Mouse (Mus musculus) heart, postnatal 0 days (tissue): Measurements from ENCODE around the gene Slc35f2. TPM values are rescaled to one million over a fixed set of nuclear protein-coding genes. Genes with fewer than 3 reads are reported as not detected.

Experiments
- ATAC-seq: fragments of 200-750 bp; cut with Nextera tagmentation; 2 replicates; pipeline ENCODE4 v1.8.0; 2017; ENCODE audit warnings: low read depth, moderate number of reproducible peaks, moderate library complexity; ENCODE audit not compliant: insufficient read depth
- DNase-seq: peaks from one replicate; pipeline ENCODE4 v3.0.0-alpha.2; 2016; ENCODE audit warnings: low spot score
- H3K27ac ChIP-seq: fragments of 300-500 bp; sonication (generic); 2 replicates; pipeline ENCODE4 v1.5.1; 2014; ENCODE audit warnings: low read depth, mild to moderate bottlenecking
- H3K27me3 ChIP-seq: fragments of 300-500 bp; sonication (generic); 2 replicates; pipeline ENCODE4 v1.6.1; 2014; ENCODE audit warnings: low read length, mixed read lengths; ENCODE audit not compliant: control insufficient read depth, insufficient read depth
- H3K36me3 ChIP-seq: fragments of 300-500 bp; sonication (generic); replicated peaks from 2 replicates; pipeline ENCODE4 v1.6.1; 2014; ENCODE audit warnings: low read length, mixed read lengths; ENCODE audit not compliant: control insufficient read depth, insufficient read depth
- H3K4me1 ChIP-seq: fragments of 300-500 bp; sonication (generic); 2 replicates; pipeline ENCODE4 v1.6.1; 2014; ENCODE audit warnings: antibody characterized with exemption; ENCODE audit not compliant: control insufficient read depth, insufficient read depth
- H3K4me2 ChIP-seq: fragments of 300-500 bp; sonication (generic); 2 replicates; pipeline ENCODE4 v1.6.1; 2014; ENCODE audit warnings: low read depth, mild to moderate bottlenecking, low read length, moderate library complexity
- H3K4me3 ChIP-seq: fragments of 300-500 bp; sonication (generic); 2 replicates; pipeline ENCODE4 v1.5.1; 2014; ENCODE audit warnings: low read depth, low read length
- H3K9ac ChIP-seq: fragments of 300-500 bp; sonication (generic); replicated peaks from 2 replicates; pipeline ENCODE4 v1.6.1; 2014; ENCODE audit warnings: low read depth, low read length, mixed read lengths
- H3K9me3 ChIP-seq: fragments of 300-500 bp; sonication (generic); replicated peaks from 2 replicates; pipeline ENCODE4 v1.6.1; 2016; ENCODE audit warnings: low read length; ENCODE audit not compliant: control insufficient read depth
- CTCF ChIP-seq: IDR thresholded peaks from 2 replicates; pipeline ENCODE4 v1.5.1; 2016; ENCODE audit warnings: antibody characterized with exemption, control low read depth, low read depth
- EP300 ChIP-seq: IDR thresholded peaks from 2 replicates; pipeline ENCODE4 v1.6.1; 2016; ENCODE audit warnings: antibody characterized with exemption, low read depth
- WGBS: fragments of 180-500 bp; shearing (Covaris S2); extraction: QIAGEN DNeasy Blood & Tissue Kit; methylation state at CpG from one replicate; pipeline ENCODE4 v1.1.7; 2014; 5-methylcytosine and 5-hydroxymethylcytosine counted together
- polyA plus RNA-seq: library from polyadenylated mRNA; unstranded; fragments of >200 nt; fragmentation: Nextera tagmentation; extraction: Ambion mirVana; gene quantifications from 2 replicates; pipeline ENCODE4 v1.2.1, GENCODE M21; 2015
- total RNA-seq: library from RNA; depleted of rRNA; stranded (reverse); fragments of >200 nt; gene quantifications from 2 replicates; pipeline ENCODE4 v1.2.3, GENCODE M21; 2014; ENCODE audit warnings: low replicate concordance

Gene Slc35f2
- total and polyA plus RNA-seq, 2 experiments from 2014 or later, result 0.10 TPM; not detected in 1

GRCm38 (mm10) chr9:53775511-53775910 lies 4.2 kb downstream of the Slc35f2 start:
- H3K4me1 ChIP-seq, result 0 out of 2 replicates have a peak, but pooled peaks cover 7% of the 10 kb centered on the region
- no peaks in the 10 kb centered on the region for H3K9me3 ChIP-seq
- no peaks in the 10 kb centered on the region for H3K36me3 ChIP-seq
- WGBS, result 80% methylated on average over 2 of the region's 2 CpGs
- no peak for TF ChIP-seq EP300
- TF ChIP-seq CTCF, result no peak
- H3K9ac ChIP-seq, result no peak overlapping the region
- DNase-seq, result no peak
- no peak overlapping the region for H3K4me2 ChIP-seq
- H3K4me3 ChIP-seq, result no peak overlapping the region
- no peak overlapping the region for H3K27ac ChIP-seq
- ATAC-seq, result no peak
- H3K27me3 ChIP-seq, result peaks cover 32% of the 10 kb centered on the region

GRCm38 (mm10) chr9:53786561-53787407 lies 15.4 kb downstream of the Slc35f2 start:
- H3K4me3 ChIP-seq, result no peak overlapping the region
- WGBS, result 52% methylated on average over 16 of the region's 16 CpGs
- no peaks in the 10 kb centered on the region for H3K36me3 ChIP-seq
- no peak overlapping the region for H3K27ac ChIP-seq
- no peak for TF ChIP-seq CTCF
- no peak for TF ChIP-seq EP300
- H3K27me3 ChIP-seq, result no peaks in the 10 kb centered on the region
- H3K9me3 ChIP-seq, result no peaks in the 10 kb centered on the region
- no peak overlapping the region for H3K9ac ChIP-seq
- peak; percentile 51 for ATAC-seq
- DNase-seq, result peak; percentile 34
- peaks cover 6% of the 10 kb centered on the region; the same call in 1 of the 2 replicates for H3K4me1 ChIP-seq
- no peak overlapping the region for H3K4me2 ChIP-seq

GRCm38 (mm10) chr9:53793830-53794330 lies 22.5 kb downstream of the Slc35f2 start:
- ATAC-seq, result no peak
- Histone ChIP-seq H3K27me3 (no peaks in the 10 kb centered on the region), H3K9ac (no peak overlapping the region), H3K4me2 (no peak overlapping the region), H3K4me3 (no peak overlapping the region), H3K9me3 (no peaks in the 10 kb centered on the region), H3K4me1 (no peaks in the 10 kb centered on the region), H3K27ac (no peak overlapping the region), H3K36me3 (no peaks in the 10 kb centered on the region)
- TF ChIP-seq CTCF, result no peak
- no peak for TF ChIP-seq EP300
- DNase-seq, result no peak
- 50% methylated on average over 1 of the region's 1 CpGs for WGBS

GRCm38 (mm10) chr9:53794490-53794889 lies 23.2 kb downstream of the Slc35f2 start:
- DNase-seq (no peak), ATAC-seq (no peak)
- H3K9me3 ChIP-seq, result no peaks in the 10 kb centered on the region
- H3K4me2 ChIP-seq, result no peak overlapping the region
- WGBS, result 50% methylated on average over 9 of the region's 9 CpGs
- no peak overlapping the region for H3K9ac ChIP-seq
- H3K4me1 ChIP-seq, result no peaks in the 10 kb centered on the region
- no peaks in the 10 kb centered on the region for H3K27me3 ChIP-seq
- H3K27ac ChIP-seq, result no peak overlapping the region
- no peaks in the 10 kb centered on the region for H3K36me3 ChIP-seq
- TF ChIP-seq EP300 (no peak), CTCF (no peak)
- no peak overlapping the region for H3K4me3 ChIP-seq

- no peaks in the 10 kb centered on the region for H3K4me1 ChIP-seq
- no peaks in the 10 kb centered on the region for H3K36me3 ChIP-seq
- H3K27me3 ChIP-seq, result no peaks in the 10 kb centered on the region
- TF ChIP-seq EP300 (no peak), CTCF (no peak)
- no peaks in the 10 kb centered on the region for H3K9me3 ChIP-seq
- H3K9ac ChIP-seq, result no peak overlapping the region
- no peak for DNase-seq
- H3K4me2 ChIP-seq, result no peak overlapping the region
- H3K4me3 ChIP-seq, result no peak overlapping the region
- H3K27ac ChIP-seq, result no peak overlapping the region
- no peak for ATAC-seq
These were observed 24.0 kb downstream of the Slc35f2 start for GRCm38 (mm10) chr9:53795351-53795750.

- Histone ChIP-seq H3K27me3 (no peaks in the 10 kb centered on the region), H3K36me3 (no peaks in the 10 kb centered on the region), H3K4me1 (no peaks in the 10 kb centered on the region), H3K4me2 (no peak overlapping the region), H3K9me3 (no peaks in the 10 kb centered on the region), H3K4me3 (no peak overlapping the region), H3K9ac (no peak overlapping the region), H3K27ac (no peak overlapping the region)
- no peak for ATAC-seq
- DNase-seq, result no peak
- WGBS, result 68% methylated on average over 3 of the region's 3 CpGs
- TF ChIP-seq EP300 (no peak), CTCF (no peak)
These were observed 25.0 kb downstream of the Slc35f2 start for GRCm38 (mm10) chr9:53796386-53796785.
